Mouse (Mus musculus): ENCODE measurements around the gene Zmynd15.

GRCm38 (mm10) chr11:70451797-70452498, 7.3 kb upstream of the Zmynd15 start, which contains the start of gene Med11:
- TF ChIP-seq CTCF (IDR thresholded peaks at IDR 0.05; ENCODE audit: low read depth) (peak; percentile 95), EP300 (IDR thresholded peaks at IDR 0.05; ENCODE audit: low read depth) (no peak)
